Mouse (Mus musculus) midbrain, embryonic 10.5 days (tissue): ENCODE results near the gene Gm826. TPM values are rescaled to one million over a fixed set of nuclear protein-coding genes. Genes with fewer than 3 reads are reported as not detected.
A peak's percentile ranks its signal among the peaks of the same experiment; 100 is the strongest.

Experiments
- DNase-seq: peaks from one replicate; pipeline ENCODE4 v3.0.0-alpha.2; 2017; ENCODE audit warnings: low spot score
- H3K27ac ChIP-seq: fragments of 300-500 bp; sonication (generic); replicated peaks from 2 replicates; pipeline ENCODE4 v1.5.1; 2016; ENCODE audit warnings: mild to moderate bottlenecking
- H3K27me3 ChIP-seq: fragments of 300-500 bp; sonication (generic); 2 replicates; pipeline ENCODE4 v1.6.1; 2016; ENCODE audit warnings: low read depth, mild to moderate bottlenecking; ENCODE audit not compliant: poor library complexity, severe bottlenecking
- H3K36me3 ChIP-seq: fragments of 300-500 bp; sonication (generic); 2 replicates; pipeline ENCODE4 v1.6.1; 2016; ENCODE audit warnings: mild to moderate bottlenecking, moderate library complexity
- H3K4me1 ChIP-seq: fragments of 300-500 bp; sonication (generic); 2 replicates; pipeline ENCODE4 v1.6.1; 2016
- H3K4me3 ChIP-seq: fragments of 300-500 bp; sonication (generic); 2 replicates; pipeline ENCODE4 v1.5.1; 2016; ENCODE audit warnings: mild to moderate bottlenecking, moderate library complexity
- H3K9me3 ChIP-seq: fragments of 300-500 bp; sonication (generic); replicated peaks from 2 replicates; pipeline ENCODE4 v1.6.1; 2016; ENCODE audit warnings: mild to moderate bottlenecking
- WGBS: fragments of 180-500 bp; shearing (Covaris S2); methylation state at CpG from one replicate; pipeline ENCODE4 v1.1.7; 2016; 5-methylcytosine and 5-hydroxymethylcytosine counted together
- polyA plus RNA-seq: library from polyadenylated mRNA; unstranded; fragments of >200 nt; fragmentation: Nextera tagmentation; extraction: Ambion mirVana; gene quantifications from 2 replicates; pipeline ENCODE4 v1.2.1, GENCODE M21; 2016

Gm826 gene
- polyA plus RNA-seq, 1 experiment from 2014 or later: 0.35 TPM

GRCm38 (mm10) chr2:160364666-160365065, 30.7 kb upstream of the Gm826 start:
- H3K36me3 ChIP-seq: no peaks in the 10 kb centered on the region
- H3K4me3 ChIP-seq: peak overlapping the region; percentile 68
- peaks cover 87% of the 10 kb centered on the region for H3K27me3 ChIP-seq
- peak; percentile 34 for DNase-seq
- peaks cover 62% of the 10 kb centered on the region for H3K4me1 ChIP-seq
- WGBS: 1% methylated on average over 12 of the region's 12 CpGs
- H3K9me3 ChIP-seq: no peaks in the 10 kb centered on the region
- H3K27ac ChIP-seq: no peak overlapping the region

- H3K27ac ChIP-seq: no peak overlapping the region
- 1% methylated on average over 9 of the region's 9 CpGs for WGBS
- peaks cover 87% of the 10 kb centered on the region for H3K27me3 ChIP-seq
- no peaks in the 10 kb centered on the region for H3K36me3 ChIP-seq
- H3K9me3 ChIP-seq: no peaks in the 10 kb centered on the region
- peaks cover 58% of the 10 kb centered on the region for H3K4me1 ChIP-seq
- DNase-seq: peak; percentile 39
- peak overlapping the region; percentile 68 for H3K4me3 ChIP-seq
Observed at GRCm38 (mm10) chr2:160364128-160364650, 30.2 kb upstream of the Gm826 start.

- DNase-seq: peak; percentile 32
Observed at GRCm38 (mm10) chr2:160363201-160363600, 29.2 kb upstream of the Gm826 start.

GRCm38 (mm10) chr2:160361442-160362121, 27.6 kb upstream of the Gm826 start:
- Histone ChIP-seq H3K27ac (no peak overlapping the region), H3K9me3 (no peaks in the 10 kb centered on the region), H3K4me3 (no peak overlapping the region), H3K27me3 (peaks cover 99% of the 10 kb centered on the region), H3K36me3 (no peaks in the 10 kb centered on the region), H3K4me1 (peaks cover 48% of the 10 kb centered on the region)
- WGBS: 3% methylated on average over 16 of the region's 16 CpGs
- DNase-seq: peak; percentile 37

More at GRCm38 (mm10) chr2:160363201-160363600, 29.2 kb upstream of the Gm826 start:
- no peak overlapping the region for H3K4me3 ChIP-seq
- peaks cover 55% of the 10 kb centered on the region for H3K4me1 ChIP-seq
- 2% methylated on average over 4 of the region's 4 CpGs for WGBS
- no peak overlapping the region for H3K27ac ChIP-seq
- H3K9me3 ChIP-seq: no peaks in the 10 kb centered on the region
- peaks cover 87% of the 10 kb centered on the region for H3K27me3 ChIP-seq
- H3K36me3 ChIP-seq: no peaks in the 10 kb centered on the region

GRCm38 (mm10) chr2:160360234-160360874, 26.4 kb upstream of the Gm826 start:
- Histone ChIP-seq H3K27me3 (peaks cover 88% of the 10 kb centered on the region), H3K27ac (no peak overlapping the region), H3K4me3 (no peak overlapping the region), H3K4me1 (peaks cover 36% of the 10 kb centered on the region), H3K36me3 (no peaks in the 10 kb centered on the region), H3K9me3 (no peaks in the 10 kb centered on the region)
- DNase-seq: peak; percentile 30
- 0% methylated on average over 8 of the region's 8 CpGs for WGBS

GRCm38 (mm10) chr2:160358896-160359295, 24.9 kb upstream of the Gm826 start:
- no peak for DNase-seq
- H3K27me3 ChIP-seq: peaks cover 74% of the 10 kb centered on the region
- 6% methylated on average over 4 of the region's 4 CpGs for WGBS

GRCm38 (mm10) chr2:160357442-160357841, 23.5 kb upstream of the Gm826 start:
- no peaks in the 10 kb centered on the region for H3K36me3 ChIP-seq
- no peak overlapping the region for H3K27ac ChIP-seq
- DNase-seq: no peak
- 72% methylated on average over 4 of the region's 4 CpGs for WGBS
- H3K9me3 ChIP-seq: no peaks in the 10 kb centered on the region
- no peak overlapping the region for H3K4me3 ChIP-seq
- peaks cover 25% of the 10 kb centered on the region for H3K4me1 ChIP-seq
- H3K27me3 ChIP-seq: peaks cover 66% of the 10 kb centered on the region

More at GRCm38 (mm10) chr2:160358896-160359295, 24.9 kb upstream of the Gm826 start:
- Histone ChIP-seq H3K27ac (no peak overlapping the region), H3K4me3 (no peak overlapping the region), H3K36me3 (no peaks in the 10 kb centered on the region), H3K9me3 (no peaks in the 10 kb centered on the region), H3K4me1 (peaks cover 25% of the 10 kb centered on the region)

- WGBS: 63% methylated on average over 5 of the region's 5 CpGs
Observed at GRCm38 (mm10) chr2:160356132-160356531, 22.2 kb upstream of the Gm826 start.

GRCm38 (mm10) chr2:160354319-160354718, 20.4 kb upstream of the Gm826 start:
- Histone ChIP-seq H3K9me3 (no peaks in the 10 kb centered on the region), H3K27me3 (peaks cover 35% of the 10 kb centered on the region), H3K36me3 (no peaks in the 10 kb centered on the region), H3K27ac (no peak overlapping the region), H3K4me3 (no peak overlapping the region), H3K4me1 (peaks cover 22% of the 10 kb centered on the region)
- no peak for DNase-seq
- WGBS: 65% methylated on average over 2 of the region's 2 CpGs

More at GRCm38 (mm10) chr2:160356132-160356531, 22.2 kb upstream of the Gm826 start:
- no peaks in the 10 kb centered on the region for H3K9me3 ChIP-seq
- H3K4me3 ChIP-seq: no peak overlapping the region
- DNase-seq: peak; percentile 40
- H3K27me3 ChIP-seq: peaks cover 53% of the 10 kb centered on the region
- no peaks in the 10 kb centered on the region for H3K36me3 ChIP-seq
- H3K27ac ChIP-seq: no peak overlapping the region
- peaks cover 28% of the 10 kb centered on the region for H3K4me1 ChIP-seq

- DNase-seq: no peak
- no peaks in the 10 kb centered on the region for H3K36me3 ChIP-seq
- no peak overlapping the region for H3K4me3 ChIP-seq
- no peak overlapping the region for H3K27ac ChIP-seq
- WGBS: 74% methylated on average over 2 of the region's 2 CpGs
- H3K4me1 ChIP-seq: peaks cover 23% of the 10 kb centered on the region
- no peaks in the 10 kb centered on the region for H3K9me3 ChIP-seq
- peaks cover 27% of the 10 kb centered on the region for H3K27me3 ChIP-seq
Observed at GRCm38 (mm10) chr2:160353581-160353980, 19.6 kb upstream of the Gm826 start.

GRCm38 (mm10) chr2:160351038-160351574, 17.1 kb upstream of the Gm826 start:
- H3K9me3 ChIP-seq: no peaks in the 10 kb centered on the region
- DNase-seq: no peak
- H3K4me1 ChIP-seq: peaks cover 24% of the 10 kb centered on the region
- no peak overlapping the region for H3K27ac ChIP-seq
- 32% methylated on average over 8 of the region's 8 CpGs for WGBS
- H3K36me3 ChIP-seq: no peaks in the 10 kb centered on the region
- peaks cover 7% of the 10 kb centered on the region; the same call in 1 of the 2 replicates for H3K27me3 ChIP-seq
- no peak overlapping the region for H3K4me3 ChIP-seq

GRCm38 (mm10) chr2:160349578-160349977, 15.6 kb upstream of the Gm826 start:
- H3K27me3 ChIP-seq: peaks cover 7% of the 10 kb centered on the region; the same call in 1 of the 2 replicates
- no peaks in the 10 kb centered on the region for H3K9me3 ChIP-seq
- no peak overlapping the region for H3K4me3 ChIP-seq
- no peak overlapping the region for H3K27ac ChIP-seq
- WGBS: 74% methylated on average over 4 of the region's 4 CpGs
- no peaks in the 10 kb centered on the region for H3K36me3 ChIP-seq
- no peak for DNase-seq
- peaks cover 27% of the 10 kb centered on the region for H3K4me1 ChIP-seq
